Mouse (Mus musculus) cerebellum, postnatal 14 days (tissue): Measurements from ENCODE around the gene Ttf2.

Experiments
- DNase-seq, 2 experiments: peaks; one replicate each; pipeline ENCODE4 v3.0.0; 2021; ENCODE audit warnings: mixed read lengths in 2 of 2

Ttf2 gene

DNA sequence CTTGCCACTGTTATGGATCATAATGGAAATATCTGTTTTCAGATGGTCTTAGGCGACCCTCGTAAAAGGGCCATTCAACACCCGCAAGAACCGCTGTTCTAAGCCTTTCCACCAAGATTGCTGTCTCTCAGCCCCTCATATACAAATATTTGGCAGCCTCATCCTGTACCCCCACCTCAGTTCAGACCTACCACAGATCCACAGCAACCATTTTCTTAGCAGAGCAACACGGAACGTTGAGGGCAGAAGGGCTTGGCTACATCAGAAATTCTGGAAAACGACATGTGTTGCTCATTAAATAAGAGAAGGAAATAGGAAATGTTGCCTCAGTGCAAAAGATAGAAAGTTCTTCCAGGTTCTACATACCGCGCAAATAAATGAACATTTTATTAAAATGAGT is 58.4 kb downstream of the Ttf2 start:
- no peak for DNase-seq

- DNase-seq, result no peak
Measured at GRCm38 (mm10) chr3:100910621-100911020, 58.8 kb downstream of the Ttf2 start.

GRCm38 (mm10) chr3:100908594-100908993 is 60.9 kb downstream of the Ttf2 start:
- DNase-seq, result no peak

- peak; percentile 35 to 49 for DNase-seq
Measured at GRCm38 (mm10) chr3:100906916-100907315, 62.5 kb downstream of the Ttf2 start.

DNA sequence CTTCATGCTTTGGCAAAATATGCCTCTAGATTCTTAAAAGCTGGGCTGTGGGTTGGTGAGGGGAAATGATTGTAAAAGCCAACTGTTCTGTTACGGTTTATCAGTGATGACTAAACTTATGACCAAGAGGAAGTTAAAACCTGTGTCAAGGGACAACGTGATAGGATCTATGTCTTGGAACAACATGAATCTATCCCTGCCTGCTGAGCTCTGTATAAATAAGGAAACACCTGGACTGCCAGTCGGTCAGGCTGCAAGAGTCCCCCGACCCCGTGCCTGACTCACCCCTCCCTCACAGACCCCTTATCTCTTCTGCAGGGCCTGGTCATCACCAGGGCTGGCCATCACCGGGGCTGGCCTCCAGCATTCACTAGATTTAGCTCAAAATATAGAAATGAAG is 63.3 kb downstream of the Ttf2 start:
- no peak for DNase-seq

GRCm38 (mm10) chr3:100895500-100895899 is 74.0 kb downstream of the Ttf2 start:
- no peak for DNase-seq

DNA sequence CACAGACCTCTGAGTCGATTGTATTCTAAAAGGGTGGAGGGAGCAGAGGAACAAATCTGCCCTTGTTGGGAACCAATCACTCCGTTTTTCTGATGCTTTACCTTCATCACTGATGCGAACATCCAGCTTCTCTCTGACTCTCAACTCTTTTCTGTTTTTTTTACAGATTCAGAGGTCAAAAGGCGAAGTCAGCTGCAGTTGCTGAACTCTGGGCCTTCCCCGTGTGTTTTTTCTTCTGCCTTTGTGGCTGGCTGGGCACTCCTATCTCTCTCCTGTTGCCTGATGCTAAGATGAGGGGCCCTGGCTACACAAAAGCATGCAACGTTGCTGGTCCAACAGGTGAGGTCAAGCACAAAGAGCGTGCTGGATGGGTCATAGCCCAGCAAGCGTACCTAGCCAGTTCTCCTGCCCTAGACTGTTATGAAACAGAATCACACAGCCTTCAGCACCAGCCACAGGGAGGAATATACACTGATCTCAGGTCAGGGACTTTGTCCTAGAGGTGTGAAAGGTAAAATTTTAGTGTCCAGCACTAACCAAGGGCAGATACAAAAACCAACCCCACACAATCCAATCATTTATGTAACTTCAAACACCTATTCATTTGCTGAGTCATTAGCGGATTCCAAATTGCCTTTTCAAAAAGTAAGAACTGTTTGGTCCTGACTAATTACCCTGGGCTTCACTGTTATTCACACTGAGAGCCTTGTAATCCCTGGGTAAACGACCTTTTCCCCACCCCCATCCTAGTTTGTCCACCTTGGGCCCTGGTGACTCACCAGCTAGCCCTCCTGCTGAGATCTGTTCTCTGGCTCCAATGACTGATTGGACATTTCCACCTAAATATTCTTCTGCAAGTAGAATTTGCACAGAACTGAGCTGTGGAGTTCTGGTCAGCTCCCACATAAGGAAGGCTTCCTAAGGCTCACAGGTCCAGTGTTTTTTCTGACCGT is 76.8 kb downstream of the Ttf2 start:
- no peak for DNase-seq

GRCm38 (mm10) chr3:100890406-100890805 is 79.1 kb downstream of the Ttf2 start:
- no peak for DNase-seq

- no peak for DNase-seq
Measured at GRCm38 (mm10) chr3:100889234-100889633, 80.2 kb downstream of the Ttf2 start.
